Mouse (Mus musculus): ENCODE measurements around the gene Mex3b. TPM values are rescaled to one million over a fixed set of nuclear protein-coding genes. Genes with fewer than 3 reads are reported as not detected.

Gene Mex3b
- polyA plus RNA-seq, 1 experiment from 2014 or later: 43.3 TPM

GRCm38 (mm10) chr7:82850756-82851155 is 16.4 kb upstream of the Mex3b start:
- WGBS: 95% methylated on average over 3 of the region's 3 CpGs
- Histone ChIP-seq H3K9me3 (no peaks in the 10 kb centered on the region), H3K4me2 (replicated peaks) (no peak overlapping the region), H3K9ac (replicated peaks) (no peak overlapping the region), H3K4me1 (peaks cover 11% of the 10 kb centered on the region), H3K27me3 (no peaks in the 10 kb centered on the region), H3K36me3 (no peaks in the 10 kb centered on the region), H3K27ac (replicated peaks) (no peak overlapping the region), H3K4me3 (no peak overlapping the region)
- no peak for ATAC-seq (ENCODE audit: low FRiP score, low read depth)

GRCm38 (mm10) chr7:82851670-82852069 is 15.5 kb upstream of the Mex3b start:
- ATAC-seq (ENCODE audit: low FRiP score, low read depth): no peak
- Histone ChIP-seq H3K27ac (replicated peaks) (no peak overlapping the region), H3K4me1 (peaks cover 11% of the 10 kb centered on the region), H3K36me3 (no peaks in the 10 kb centered on the region), H3K4me2 (replicated peaks) (no peak overlapping the region), H3K9me3 (no peaks in the 10 kb centered on the region), H3K4me3 (no peak overlapping the region), H3K27me3 (no peaks in the 10 kb centered on the region), H3K9ac (replicated peaks) (no peak overlapping the region)
- WGBS: 94% methylated on average over 4 of the region's 4 CpGs

GRCm38 (mm10) chr7:82854195-82854766 is 12.9 kb upstream of the Mex3b start:
- Histone ChIP-seq H3K4me1 (peaks cover 8% of the 10 kb centered on the region), H3K4me3 (no peak overlapping the region), H3K9me3 (no peaks in the 10 kb centered on the region), H3K9ac (replicated peaks) (no peak overlapping the region), H3K27me3 (no peaks in the 10 kb centered on the region), H3K27ac (replicated peaks) (peak overlapping the region; percentile 30; the same call in 1 of the 2 replicates), H3K4me2 (replicated peaks) (no peak overlapping the region), H3K36me3 (no peaks in the 10 kb centered on the region)
- 10% methylated on average over 3 of the region's 3 CpGs for WGBS
- 0 out of 2 replicates have a peak, but pooled peaks have one; percentile 16 for ATAC-seq (ENCODE audit: low FRiP score, low read depth)

GRCm38 (mm10) chr7:82858611-82859010 is 8.5 kb upstream of the Mex3b start:
- Histone ChIP-seq H3K27ac (replicated peaks) (no peak overlapping the region), H3K36me3 (no peaks in the 10 kb centered on the region), H3K9me3 (no peaks in the 10 kb centered on the region), H3K4me1 (peaks cover 12% of the 10 kb centered on the region), H3K4me3 (no peak overlapping the region), H3K4me2 (replicated peaks) (no peak overlapping the region), H3K27me3 (no peaks in the 10 kb centered on the region), H3K9ac (replicated peaks) (no peak overlapping the region)
- no peak for ATAC-seq (ENCODE audit: low FRiP score, low read depth)
- 63% methylated on average over 4 of the region's 4 CpGs for WGBS

GRCm38 (mm10) chr7:82860626-82861025 is 6.5 kb upstream of the Mex3b start:
- Histone ChIP-seq H3K9ac (replicated peaks) (no peak overlapping the region), H3K27me3 (no peaks in the 10 kb centered on the region), H3K36me3 (no peaks in the 10 kb centered on the region), H3K4me2 (replicated peaks) (no peak overlapping the region), H3K4me3 (no peak overlapping the region), H3K9me3 (no peaks in the 10 kb centered on the region), H3K4me1 (peaks cover 20% of the 10 kb centered on the region), H3K27ac (replicated peaks) (no peak overlapping the region)
- no peak for ATAC-seq (ENCODE audit: low FRiP score, low read depth)
- WGBS: 73% methylated on average over 2 of the region's 2 CpGs

- Histone ChIP-seq H3K36me3 (no peaks in the 10 kb centered on the region), H3K9me3 (no peaks in the 10 kb centered on the region), H3K4me3 (no peak overlapping the region), H3K9ac (replicated peaks) (peak overlapping the region; percentile 4; the same call in 1 of the 2 replicates), H3K4me1 (peaks cover 20% of the 10 kb centered on the region), H3K27me3 (no peaks in the 10 kb centered on the region), H3K4me2 (replicated peaks) (no peak overlapping the region), H3K27ac (replicated peaks) (peak overlapping the region; percentile 67)
- WGBS: 29% methylated on average over 6 of the region's 6 CpGs
- no peak for ATAC-seq (ENCODE audit: low FRiP score, low read depth)
Measured at GRCm38 (mm10) chr7:82863341-82863740, 3.8 kb upstream of the Mex3b start.

- no peaks in the 10 kb centered on the region for H3K9me3 ChIP-seq
- ATAC-seq (ENCODE audit: low FRiP score, low read depth): no peak
- H3K4me1 ChIP-seq: peaks cover 23% of the 10 kb centered on the region
- peaks cover 8% of the 10 kb centered on the region for H3K36me3 ChIP-seq
- 27% methylated on average over 8 of the region's 8 CpGs for WGBS
- peak overlapping the region; percentile 91 for H3K4me3 ChIP-seq
- H3K9ac ChIP-seq (replicated peaks): peak overlapping the region; percentile 96
- peak overlapping the region; percentile 67 for H3K4me2 ChIP-seq (replicated peaks)
- H3K27ac ChIP-seq (replicated peaks): peak overlapping the region; percentile 99
- no peaks in the 10 kb centered on the region for H3K27me3 ChIP-seq
Measured at GRCm38 (mm10) chr7:82864260-82864990, 2.7 kb upstream of the Mex3b start.

GRCm38 (mm10) chr7:82864991-82865771 is 2.0 kb upstream of the Mex3b start:
- Histone ChIP-seq H3K27me3 (no peaks in the 10 kb centered on the region), H3K9me3 (no peaks in the 10 kb centered on the region), H3K9ac (replicated peaks) (peak overlapping the region; percentile 96), H3K36me3 (peaks cover 16% of the 10 kb centered on the region), H3K4me3 (peak overlapping the region; percentile 91), H3K4me2 (replicated peaks) (peak overlapping the region; percentile 67), H3K4me1 (peaks cover 27% of the 10 kb centered on the region), H3K27ac (replicated peaks) (peak overlapping the region; percentile 99)
- under 1% methylated on average over 22 of the region's 22 CpGs for WGBS
- ATAC-seq (ENCODE audit: low FRiP score, low read depth): no peak

- Histone ChIP-seq H3K9ac (replicated peaks) (peak overlapping the region; percentile 96), H3K4me1 (peaks cover 27% of the 10 kb centered on the region), H3K27me3 (no peaks in the 10 kb centered on the region), H3K9me3 (no peaks in the 10 kb centered on the region), H3K4me3 (peak overlapping the region; percentile 91), H3K4me2 (replicated peaks) (peak overlapping the region; percentile 67), H3K27ac (replicated peaks) (peak overlapping the region; percentile 99), H3K36me3 (peaks cover 19% of the 10 kb centered on the region)
- under 1% methylated on average over 54 of the region's 70 CpGs for WGBS
- peak; percentile 91 for ATAC-seq (ENCODE audit: low FRiP score, low read depth)
Measured at GRCm38 (mm10) chr7:82865834-82866485, 1.2 kb upstream of the Mex3b start.

- peak overlapping the region; percentile 91 for H3K4me3 ChIP-seq
- peak; percentile 84 for ATAC-seq (ENCODE audit: low FRiP score, low read depth)
- peak overlapping the region; percentile 67 for H3K4me2 ChIP-seq (replicated peaks)
- peak overlapping the region; percentile 99 for H3K27ac ChIP-seq (replicated peaks)
- H3K9me3 ChIP-seq: no peaks in the 10 kb centered on the region
- peaks cover 28% of the 10 kb centered on the region for H3K4me1 ChIP-seq
- H3K27me3 ChIP-seq: no peaks in the 10 kb centered on the region
- peak overlapping the region; percentile 100 for H3K9ac ChIP-seq (replicated peaks)
- peaks cover 20% of the 10 kb centered on the region for H3K36me3 ChIP-seq
- WGBS: under 1% methylated on average over 56 of the region's 68 CpGs
Measured at GRCm38 (mm10) chr7:82866486-82867270, 455 bp upstream of the Mex3b start.
